Comparison of ENCODE assay signal across 9 mouse cellular contexts in the genomic region with DNA sequence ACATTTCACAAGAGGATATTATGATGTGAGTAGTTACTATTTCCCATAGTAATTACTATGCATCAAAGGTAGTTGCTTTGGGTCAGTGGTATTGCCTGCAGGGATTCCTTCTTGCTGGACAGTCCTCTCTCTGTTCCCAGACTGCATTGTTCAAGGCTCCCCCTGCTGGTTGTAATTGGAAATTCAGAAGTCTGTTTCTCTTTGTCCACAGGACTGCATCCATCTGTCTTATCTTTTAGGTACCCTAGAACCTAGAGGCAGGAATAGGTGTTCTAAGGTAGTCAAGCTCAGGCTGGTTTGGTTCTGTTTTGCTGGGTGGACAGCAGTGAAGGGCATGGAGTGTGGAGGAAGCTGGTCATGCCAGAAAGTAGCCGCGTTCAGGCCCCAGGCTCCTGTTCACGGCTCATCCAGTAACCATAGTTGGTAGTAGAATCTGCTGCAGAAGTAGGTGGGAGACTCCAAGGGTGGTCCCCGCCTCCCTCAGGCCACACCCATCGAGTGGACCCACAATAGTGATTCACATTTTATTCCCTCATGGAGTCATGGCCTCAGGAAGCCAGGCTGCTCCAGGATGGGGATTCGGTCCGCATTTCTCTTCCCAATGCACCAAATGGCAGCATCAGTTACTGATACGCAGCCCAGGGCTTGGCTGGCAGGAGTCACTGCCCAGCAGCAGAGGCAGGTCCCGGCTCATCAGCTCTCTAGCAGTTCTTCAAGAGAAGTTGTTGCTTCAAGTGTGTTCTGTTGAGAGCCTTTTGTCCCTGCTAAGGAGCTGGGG. TPM values are rescaled to one million over a fixed set of nuclear protein-coding genes. Genes with fewer than 3 reads are reported as not detected.
DNase-seq lines count a peak whose midpoint lies in the region; ATAC-seq and TF ChIP-seq lines count a peak whose summit lies in the region.
"Had no signal": no experiment of that assay in that cellular context is flagged by ENCODE, and none has a peak within 500 bp of the region (broad histone marks: within the 10 kb centered on the region; RNA-seq: fewer than 3 reads in every experiment).

No protein-coding gene starts in this region.

- H3K9me3 ChIP-seq in hindbrain, embryonic 14.5 days (ENCODE audit: control insufficient read depth, low read length): no peaks in the 10 kb centered on the region
- H3K9me3 ChIP-seq: heart, embryonic 15.5 days had no signal

- no peaks in the 10 kb centered on the region for H3K4me1 ChIP-seq in hindbrain, embryonic 14.5 days (replicated peaks; ENCODE audit: control insufficient read depth, insufficient read depth, low read length)
- H3K4me1 ChIP-seq in liver, adult 2 months (ENCODE audit: control insufficient read depth, insufficient read depth, low read length): peaks cover 38% of the 10 kb centered on the region
- H3K4me1 ChIP-seq: heart, embryonic 15.5 days had no signal

- TF ChIP-seq CTCF in liver, adult 2 months (IDR thresholded peaks at IDR 0.05; ENCODE audit: low read depth, low read length): peak; percentile 32; the same call in 1 of the 2 replicates

- H3K4me2 ChIP-seq in hindbrain, embryonic 14.5 days (replicated peaks): no peak overlapping the region
- H3K4me2 ChIP-seq: heart, embryonic 15.5 days had no signal

- H3K79me2 ChIP-seq in liver, adult 2 months (ENCODE audit: control insufficient read depth, insufficient read depth, low read length): no peaks in the 10 kb centered on the region

- TF ChIP-seq POLR2A in liver, adult 2 months (IDR thresholded peaks at IDR 0.05; ENCODE audit: extremely low read depth, insufficient read depth, low read length): no peak

- no peak overlapping the region for H3K4me3 ChIP-seq in hindbrain, embryonic 14.5 days (replicated peaks; ENCODE audit: low read length)
- H3K4me3 ChIP-seq in liver, adult 2 months (ENCODE audit: insufficient read depth, low read depth, low read length): no peak overlapping the region
- H3K4me3 ChIP-seq: heart, embryonic 15.5 days had no signal

- H3K36me3 ChIP-seq in hindbrain, embryonic 14.5 days (replicated peaks; ENCODE audit: control insufficient read depth, insufficient read depth): no peaks in the 10 kb centered on the region
- no peaks in the 10 kb centered on the region for H3K36me3 ChIP-seq in liver, adult 2 months (ENCODE audit: control insufficient read depth, insufficient read depth, low read length)
- H3K36me3 ChIP-seq: heart, embryonic 15.5 days had no signal

- no peaks in the 10 kb centered on the region for H3K27me3 ChIP-seq in hindbrain, embryonic 14.5 days (ENCODE audit: control insufficient read depth, insufficient read depth, low read length)
- no peaks in the 10 kb centered on the region for H3K27me3 ChIP-seq in liver, adult 2 months (ENCODE audit: control insufficient read depth, insufficient read depth, low read length)
- H3K27me3 ChIP-seq: heart, embryonic 15.5 days had no signal

- WGBS in hindbrain, embryonic 14.5 days: 75% methylated on average over 9 of the region's 9 CpGs
- WGBS in liver, adult 2 months: 75% methylated on average over 9 of the region's 9 CpGs

- ATAC-seq in cerebellum, adult (ENCODE audit: insufficient number of reproducible peaks, low FRiP score, low TSS enrichment): peak; percentile 52
- no peak; the same call in 1 of the 2 replicates for ATAC-seq in hindbrain, embryonic 14.5 days (ENCODE audit: low FRiP score)
- ATAC-seq in neutrophil, adult 5-6 weeks (ENCODE audit: extremely low read depth, insufficient number of reproducible peaks, low FRiP score, poor library complexity, severe bottlenecking): peak; percentile 73

- no peak overlapping the region for H3K9ac ChIP-seq in hindbrain, embryonic 14.5 days
- no peak overlapping the region for H3K9ac ChIP-seq in liver, adult 2 months (ENCODE audit: low read depth, low read length)
- H3K9ac ChIP-seq: heart, embryonic 15.5 days had no signal

- no peak overlapping the region for H3K27ac ChIP-seq in hindbrain, embryonic 14.5 days
- peak overlapping the region; percentile 3 for H3K27ac ChIP-seq in liver, adult 2 months (replicated peaks; ENCODE audit: insufficient read depth, low read depth, low read length)
- H3K27ac ChIP-seq: heart, embryonic 15.5 days had no signal

- no peak for DNase-seq in cerebellum, adult 11-12 months
- DNase-seq in 3134 (ENCODE audit: extremely low read depth, insufficient read length, low spot score): peak; percentile 14
- DNase-seq in adrenal gland, adult 8-10 months: peak; percentile 36
- DNase-seq in embryo, embryonic 9.5 days (ENCODE audit: extremely low spot score): peak; percentile 75
- peak; percentile 74 for DNase-seq in hindbrain, embryonic 14.5 days (ENCODE audit: low spot score)
- DNase-seq in liver, adult 2 months (ENCODE audit: extremely low read depth, low read depth, low spot score): peak; percentile 55

RNA-seq across cellular contexts. Expression of a gene that starts 51.7 kb away (rescaled TPM):
- total RNA-seq in adrenal gland, adult 8-10 months (2022): 100 to 1,000 TPM; 345 to 413 (median 410) TPM
- 399 and 416 TPM in 2 replicates for polyA plus RNA-seq in hindbrain, embryonic 14.5 days (2014; fragmentation: Nextera tagmentation; extraction: Ambion mirVana)
- 170 and 201 TPM in 2 replicates for total RNA-seq in liver, adult 2 months (2014; rRNA removed)
- polyA plus RNA-seq in liver, adult 2 months (2012; rRNA removed): 90.7 and 97.3 TPM in 2 replicates
- 215 and 226 TPM in 2 replicates for total RNA-seq in neutrophil, adult 5-6 weeks (2017)
